Mouse (Mus musculus) embryonic facial prominence, embryonic 14.5 days (tissue): ENCODE data around the gene Polg. TPM values are rescaled to one million over a fixed set of nuclear protein-coding genes. Genes with fewer than 3 reads are reported as not detected.
A peak's percentile ranks its signal among the peaks of the same experiment; 100 is the strongest.

Source experiments
- ATAC-seq: fragments of 200-750 bp; cut with Nextera tagmentation; 2 replicates; pipeline ENCODE4 v1.8.0; 2017; ENCODE audit warnings: low read depth, moderate number of reproducible peaks, moderate TSS enrichment
- DNase-seq: peaks from one replicate; pipeline ENCODE4 v3.0.0-alpha.2; 2015; ENCODE audit warnings: low spot score
- H3K27ac ChIP-seq: fragments of 300-500 bp; sonication (generic); replicated peaks from 2 replicates; pipeline ENCODE4 v1.5.1; 2014; ENCODE audit warnings: low read depth, mild to moderate bottlenecking, low read length, moderate library complexity
- H3K27me3 ChIP-seq: fragments of 300-500 bp; sonication (generic); replicated peaks from 2 replicates; pipeline ENCODE4 v1.6.1; 2014; ENCODE audit warnings: low read length; ENCODE audit not compliant: control insufficient read depth, insufficient read depth
- H3K36me3 ChIP-seq: fragments of 300-500 bp; sonication (generic); 2 replicates; pipeline ENCODE4 v1.6.1; 2014; ENCODE audit warnings: low read length, mixed read lengths; ENCODE audit not compliant: control insufficient read depth, insufficient read depth
- H3K4me1 ChIP-seq: fragments of 300-500 bp; sonication (generic); 2 replicates; pipeline ENCODE4 v1.6.1; 2014; ENCODE audit warnings: antibody characterized with exemption, low read length; ENCODE audit not compliant: control insufficient read depth, insufficient read depth
- H3K4me2 ChIP-seq: fragments of 300-500 bp; sonication (generic); 2 replicates; pipeline ENCODE4 v1.6.1; 2014; ENCODE audit warnings: low read depth, mild to moderate bottlenecking, low read length, moderate library complexity, mixed read lengths
- H3K4me3 ChIP-seq: fragments of 300-500 bp; sonication (generic); 2 replicates; pipeline ENCODE4 v1.5.1; 2014; ENCODE audit warnings: low read depth, mild to moderate bottlenecking, low read length
- H3K9ac ChIP-seq: fragments of 300-500 bp; sonication (generic); 2 replicates; pipeline ENCODE4 v1.6.1; 2014; ENCODE audit warnings: low read depth, mild to moderate bottlenecking, low read length, moderate library complexity, mixed read lengths
- H3K9me3 ChIP-seq: fragments of 300-500 bp; sonication (generic); 2 replicates; pipeline ENCODE4 v1.6.1; 2016; ENCODE audit warnings: low read length; ENCODE audit not compliant: control insufficient read depth
- WGBS: fragments of 180-500 bp; shearing (Covaris S2); extraction: QIAGEN DNeasy Blood & Tissue Kit; methylation state at CpG from one replicate; pipeline ENCODE4 v1.1.7; 2014; 5-methylcytosine and 5-hydroxymethylcytosine counted together
- polyA plus RNA-seq: library from polyadenylated mRNA; unstranded; fragments of >200 nt; fragmentation: Nextera tagmentation; extraction: Ambion mirVana; gene quantifications from 2 replicates; pipeline ENCODE4 v1.2.1, GENCODE M21; 2014

The Polg gene
- polyA plus RNA-seq, 1 experiment from 2014 or later: 38.7 TPM

- no peak overlapping the region for H3K4me2 ChIP-seq
- WGBS: 15% methylated on average over 3 of the region's 3 CpGs
- ATAC-seq (no peak), DNase-seq (no peak)
- H3K9me3 ChIP-seq: no peaks in the 10 kb centered on the region
- peaks cover 6% of the 10 kb centered on the region; the same call in 1 of the 2 replicates for H3K4me1 ChIP-seq
- H3K9ac ChIP-seq: no peak overlapping the region
- H3K36me3 ChIP-seq: no peaks in the 10 kb centered on the region
- H3K4me3 ChIP-seq: no peak overlapping the region
- no peak overlapping the region for H3K27ac ChIP-seq
- H3K27me3 ChIP-seq: peaks cover 100% of the 10 kb centered on the region
Measured at GRCm38 (mm10) chr7:79510686-79511085, 44.5 kb upstream of the Polg start.

GRCm38 (mm10) chr7:79509710-79510109, 43.5 kb upstream of the Polg start:
- 2% methylated on average over 12 of the region's 12 CpGs for WGBS
- Histone ChIP-seq H3K4me1 (peaks cover 6% of the 10 kb centered on the region; the same call in 1 of the 2 replicates), H3K4me2 (no peak overlapping the region), H3K9ac (no peak overlapping the region), H3K9me3 (no peaks in the 10 kb centered on the region), H3K27me3 (peaks cover 100% of the 10 kb centered on the region), H3K4me3 (no peak overlapping the region), H3K27ac (no peak overlapping the region), H3K36me3 (no peaks in the 10 kb centered on the region)
- ATAC-seq (no peak), DNase-seq (no peak)

- Histone ChIP-seq H3K4me3 (peak overlapping the region; percentile 28; the same call in 1 of the 2 replicates), H3K9ac (no peak overlapping the region)
Measured at GRCm38 (mm10) chr7:79509235-79509607, 43.1 kb upstream of the Polg start.

GRCm38 (mm10) chr7:79508280-79509234, 42.4 kb upstream of the Polg start:
- DNase-seq (no peak), ATAC-seq (no peak)
- no peaks in the 10 kb centered on the region for H3K9me3 ChIP-seq
- peak overlapping the region; percentile 53 for H3K4me2 ChIP-seq
- H3K27ac ChIP-seq: no peak overlapping the region
- 1% methylated on average over 51 of the region's 79 CpGs for WGBS
- H3K4me1 ChIP-seq: peaks cover 8% of the 10 kb centered on the region; the same call in 1 of the 2 replicates
- H3K9ac ChIP-seq: no peak overlapping the region
- peaks cover 100% of the 10 kb centered on the region for H3K27me3 ChIP-seq
- H3K4me3 ChIP-seq: peak overlapping the region; percentile 28
- no peaks in the 10 kb centered on the region for H3K36me3 ChIP-seq

More at GRCm38 (mm10) chr7:79509235-79509607, 43.1 kb upstream of the Polg start:
- Histone ChIP-seq H3K4me1 (peaks cover 8% of the 10 kb centered on the region; the same call in 1 of the 2 replicates), H3K4me2 (no peak overlapping the region), H3K27me3 (peaks cover 100% of the 10 kb centered on the region), H3K36me3 (no peaks in the 10 kb centered on the region), H3K27ac (no peak overlapping the region), H3K9me3 (no peaks in the 10 kb centered on the region)
- WGBS: 5% methylated on average over 6 of the region's 6 CpGs
- no peak for ATAC-seq
- DNase-seq: no peak

GRCm38 (mm10) chr7:79507756-79508155, 41.6 kb upstream of the Polg start:
- Histone ChIP-seq H3K4me2 (peak overlapping the region; percentile 53; the same call in 1 of the 2 replicates), H3K4me3 (no peak overlapping the region), H3K36me3 (no peaks in the 10 kb centered on the region), H3K4me1 (peaks cover 8% of the 10 kb centered on the region; the same call in 1 of the 2 replicates), H3K9me3 (no peaks in the 10 kb centered on the region), H3K27ac (no peak overlapping the region), H3K9ac (no peak overlapping the region), H3K27me3 (peaks cover 100% of the 10 kb centered on the region)
- DNase-seq: no peak
- no peak for ATAC-seq
- 10% methylated on average over 1 of the region's 1 CpGs for WGBS

GRCm38 (mm10) chr7:79507101-79507705, 41.0 kb upstream of the Polg start:
- no peak for DNase-seq
- no peak overlapping the region for H3K27ac ChIP-seq
- H3K4me2 ChIP-seq: no peak overlapping the region
- H3K9ac ChIP-seq: no peak overlapping the region
- 3% methylated on average over 11 of the region's 11 CpGs for WGBS
- H3K27me3 ChIP-seq: peaks cover 100% of the 10 kb centered on the region
- ATAC-seq: no peak
- H3K9me3 ChIP-seq: no peaks in the 10 kb centered on the region
- H3K4me1 ChIP-seq: peaks cover 8% of the 10 kb centered on the region; the same call in 1 of the 2 replicates
- no peak overlapping the region; the same call in 1 of the 2 replicates for H3K4me3 ChIP-seq
- no peaks in the 10 kb centered on the region for H3K36me3 ChIP-seq

- peaks cover 100% of the 10 kb centered on the region for H3K27me3 ChIP-seq
- 4% methylated on average over 6 of the region's 6 CpGs for WGBS
- DNase-seq (no peak), ATAC-seq (no peak)
- H3K27ac ChIP-seq: no peak overlapping the region
- no peaks in the 10 kb centered on the region for H3K9me3 ChIP-seq
- H3K4me1 ChIP-seq: peaks cover 8% of the 10 kb centered on the region; the same call in 1 of the 2 replicates
- no peaks in the 10 kb centered on the region for H3K36me3 ChIP-seq
- H3K4me3 ChIP-seq: no peak overlapping the region
- no peak overlapping the region for H3K9ac ChIP-seq
- no peak overlapping the region for H3K4me2 ChIP-seq
Measured at GRCm38 (mm10) chr7:79506531-79507090, 40.4 kb upstream of the Polg start.

- Histone ChIP-seq H3K9me3 (no peaks in the 10 kb centered on the region), H3K9ac (no peak overlapping the region), H3K27me3 (peaks cover 100% of the 10 kb centered on the region), H3K4me2 (peak overlapping the region; percentile 6; the same call in 1 of the 2 replicates), H3K27ac (no peak overlapping the region), H3K4me3 (no peak overlapping the region), H3K4me1 (peaks cover 8% of the 10 kb centered on the region; the same call in 1 of the 2 replicates), H3K36me3 (no peaks in the 10 kb centered on the region)
- WGBS: 1% methylated on average over 28 of the region's 28 CpGs
- ATAC-seq: peak; percentile 31; the same call in 1 of the 2 replicates
- DNase-seq: no peak
Measured at GRCm38 (mm10) chr7:79505876-79506530, 39.8 kb upstream of the Polg start.
